Mouse (Mus musculus): ENCODE measurements around the gene Nthl1. TPM values are rescaled to one million over a fixed set of nuclear protein-coding genes. Genes with fewer than 3 reads are reported as not detected.

The Nthl1 gene
- total RNA-seq, 1 experiment: 39.4 TPM

DNA sequence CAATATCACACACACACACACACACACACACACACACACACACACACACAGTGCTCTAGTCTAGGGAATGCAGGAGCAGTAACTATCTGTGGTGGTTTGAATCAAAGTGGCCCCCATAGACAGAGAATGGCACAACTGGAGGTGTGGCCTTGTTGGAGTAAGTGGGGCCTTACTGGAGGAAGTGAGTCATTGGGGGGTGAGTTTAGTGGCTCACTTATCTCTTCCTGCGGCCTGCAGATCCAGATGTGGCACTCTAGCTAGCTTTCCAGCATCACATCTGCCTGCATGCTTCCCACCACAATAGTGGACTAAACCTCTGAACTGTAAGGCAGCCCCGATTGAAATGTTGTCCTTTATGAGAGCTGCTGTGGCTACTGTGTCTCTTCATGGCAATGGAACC is 21.8 kb upstream of the Nthl1 start:
- Histone ChIP-seq H3K4me1 (ENCODE audit: control insufficient read depth in 2 of 2, insufficient read depth in 2 of 2, low read length in 2 of 2, poor library complexity in 1 of 2) (peaks cover 0 to 3% of the 10 kb centered on the region in 2 experiments; a peak in 1 of 4 replicates), H3K9ac (ENCODE audit: insufficient read depth, low read depth, low read length, poor library complexity, severe bottlenecking) (no peak overlapping the region), H3K9me3 (ENCODE audit: control insufficient read depth, insufficient read depth, low read depth, low read length) (no peaks in the 10 kb centered on the region), H3K4me3 (ENCODE audit: insufficient read depth in 1 of 2, low read depth in 1 of 2, low read length in 2 of 2, poor library complexity in 1 of 2, severe bottlenecking in 1 of 2) (no peak overlapping the region), H3K27ac (ENCODE audit: insufficient read depth, low read depth, low read length, poor library complexity, severe bottlenecking) (no peak overlapping the region), H3K36me3 (ENCODE audit: control insufficient read depth, insufficient read depth, low read length, poor library complexity, severe bottlenecking) (peaks cover 58% of the 10 kb centered on the region)
- TF ChIP-seq MAFK (IDR thresholded peaks at IDR 0.05; ENCODE audit: insufficient read depth, low read depth, low read length) (no peak), CHD2 (IDR thresholded peaks at IDR 0.05; ENCODE audit: low read depth, low read length) (no peak), ZNF384 (IDR thresholded peaks at IDR 0.05; ENCODE audit: low read depth, low read length) (no peak), ZC3H11A (IDR thresholded peaks at IDR 0.05; ENCODE audit: borderline replicate concordance, low read depth, low read length) (no peak), HCFC1 (IDR thresholded peaks at IDR 0.05; ENCODE audit: borderline replicate concordance, insufficient read depth, low read length) (no peak)
- no peak for DNase-seq (ENCODE audit: low read depth, low spot score)
- in situ Hi-C loops (cut with MboI; ENCODE audit: low sequenced_read_pairs in 2 of 2, unreplicated experiment in 2 of 2): no loop called here

DNA sequence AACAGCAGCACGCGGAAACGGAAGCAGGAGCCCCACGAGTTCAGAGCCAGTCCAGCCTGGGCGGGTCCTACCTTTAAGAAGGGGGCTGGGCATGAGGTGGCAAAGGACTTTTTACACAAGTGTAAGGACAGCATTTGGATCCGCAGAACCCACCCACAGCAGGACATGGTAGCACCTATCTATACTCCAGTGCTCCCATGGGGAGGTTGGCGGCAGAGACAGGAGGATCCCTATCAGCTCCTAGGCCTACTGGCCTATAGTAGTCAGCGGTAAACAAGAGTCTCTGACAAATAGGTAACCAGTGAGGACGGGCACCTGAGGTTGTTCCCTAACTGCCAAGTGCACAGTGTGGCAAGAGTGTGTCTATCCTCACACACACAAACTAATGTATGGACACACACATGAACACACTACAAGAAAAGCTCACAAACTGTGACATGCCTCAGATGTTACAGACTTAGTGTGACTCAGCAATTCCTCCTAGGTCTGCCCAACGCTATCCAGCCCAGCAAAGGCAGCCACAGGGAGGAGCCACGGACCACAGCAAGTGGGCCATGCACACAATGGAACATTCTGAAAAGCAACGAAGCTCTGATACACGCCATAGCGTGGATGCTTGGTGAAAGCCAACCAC is 14.8 kb upstream of the Nthl1 start:
- peak overlapping the region; percentile 41; the same call in 1 of the 2 replicates for H3K9ac ChIP-seq (ENCODE audit: insufficient read depth, low read depth, low read length, poor library complexity, severe bottlenecking)
- H3K4me3 ChIP-seq (ENCODE audit: insufficient read depth in 1 of 2, low read depth in 1 of 2, low read length in 2 of 2, poor library complexity in 1 of 2, severe bottlenecking in 1 of 2): no peak overlapping the region
- H3K36me3 ChIP-seq (ENCODE audit: control insufficient read depth, insufficient read depth, low read length, poor library complexity, severe bottlenecking): peaks cover 62% of the 10 kb centered on the region
- peaks cover 4 to 9% of the 10 kb centered on the region in 2 experiments; a peak in 1 of 4 replicates for H3K4me1 ChIP-seq (ENCODE audit: control insufficient read depth in 2 of 2, insufficient read depth in 2 of 2, low read length in 2 of 2, poor library complexity in 1 of 2)
- DNase-seq (ENCODE audit: low read depth, low spot score): no peak
- TF ChIP-seq MAFK (IDR thresholded peaks at IDR 0.05; ENCODE audit: insufficient read depth, low read depth, low read length) (peak; percentile 78), ZC3H11A (IDR thresholded peaks at IDR 0.05; ENCODE audit: borderline replicate concordance, low read depth, low read length) (no peak)
- H3K9me3 ChIP-seq (ENCODE audit: control insufficient read depth, insufficient read depth, low read depth, low read length): no peaks in the 10 kb centered on the region
- in situ Hi-C loops (cut with MboI; ENCODE audit: low sequenced_read_pairs in 2 of 2, unreplicated experiment in 2 of 2): no loop called here
- peak overlapping the region; percentile 38; the same call in 1 of the 2 replicates for H3K27ac ChIP-seq (ENCODE audit: insufficient read depth, low read depth, low read length, poor library complexity, severe bottlenecking)

DNA sequence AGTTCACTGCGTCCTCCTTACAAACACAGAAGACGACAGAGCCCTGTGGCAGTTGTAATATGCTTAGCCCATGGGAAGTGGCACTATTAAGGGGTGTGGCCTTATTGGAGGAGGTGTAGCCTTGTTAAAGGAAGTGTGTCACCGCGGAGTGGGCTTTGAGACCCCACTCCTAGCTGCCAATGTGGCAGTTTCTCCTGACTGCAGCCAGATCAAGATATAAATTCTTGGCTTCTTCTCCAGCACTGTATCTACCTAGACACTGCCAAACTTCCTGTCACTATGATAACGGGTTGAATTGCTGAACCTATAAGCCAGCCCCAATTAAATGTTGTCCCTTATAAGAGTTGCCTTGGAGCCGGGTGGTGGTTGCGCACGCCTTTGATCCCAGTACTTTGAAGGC is 7.0 kb upstream of the Nthl1 start:
- no peak for TF ChIP-seq MAFK (IDR thresholded peaks at IDR 0.05; ENCODE audit: insufficient read depth, low read depth, low read length)
- no peak for TF ChIP-seq HCFC1 (IDR thresholded peaks at IDR 0.05; ENCODE audit: borderline replicate concordance, insufficient read depth, low read length)
- TF ChIP-seq CHD2 (IDR thresholded peaks at IDR 0.05; ENCODE audit: low read depth, low read length): no peak
- Histone ChIP-seq H3K36me3 (ENCODE audit: control insufficient read depth, insufficient read depth, low read length, poor library complexity, severe bottlenecking) (peaks cover 44% of the 10 kb centered on the region), H3K4me1 (ENCODE audit: control insufficient read depth in 2 of 2, insufficient read depth in 2 of 2, low read length in 2 of 2, poor library complexity in 1 of 2) (no peaks in the 10 kb centered on the region), H3K9me3 (ENCODE audit: control insufficient read depth, insufficient read depth, low read depth, low read length) (no peaks in the 10 kb centered on the region), H3K27ac (ENCODE audit: insufficient read depth, low read depth, low read length, poor library complexity, severe bottlenecking) (no peak overlapping the region), H3K4me3 (ENCODE audit: insufficient read depth in 1 of 2, low read depth in 1 of 2, low read length in 2 of 2, poor library complexity in 1 of 2, severe bottlenecking in 1 of 2) (no peak overlapping the region), H3K9ac (ENCODE audit: insufficient read depth, low read depth, low read length, poor library complexity, severe bottlenecking) (no peak overlapping the region)
- no peak for DNase-seq (ENCODE audit: low read depth, low spot score)
- in situ Hi-C loops (cut with MboI; ENCODE audit: low sequenced_read_pairs in 2 of 2, unreplicated experiment in 2 of 2): no loop called here

DNA sequence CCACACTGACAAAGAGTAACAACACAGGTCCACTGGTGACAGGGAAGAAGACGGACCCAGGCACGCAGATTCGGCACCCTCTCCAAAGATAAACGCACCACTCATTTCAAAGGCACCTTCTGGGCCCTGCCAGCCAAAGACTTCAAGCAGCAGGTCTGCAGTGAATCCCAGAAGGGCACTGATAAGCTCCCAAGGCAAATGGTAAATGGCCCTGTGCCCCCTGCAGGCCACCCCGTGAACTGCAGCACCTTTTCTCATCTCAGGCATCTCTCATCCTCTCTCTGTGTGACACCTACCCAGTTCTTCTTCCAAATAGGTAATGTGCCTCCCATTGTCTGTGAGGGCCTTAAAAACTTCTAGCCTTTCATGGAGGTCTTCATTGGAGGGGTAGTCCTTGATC is 3.8 kb upstream of the Nthl1 start:
- in situ Hi-C loops (cut with MboI; ENCODE audit: low sequenced_read_pairs in 2 of 2, unreplicated experiment in 2 of 2): no loop called here
- no peak overlapping the region for H3K4me3 ChIP-seq (ENCODE audit: insufficient read depth in 1 of 2, low read depth in 1 of 2, low read length in 2 of 2, poor library complexity in 1 of 2, severe bottlenecking in 1 of 2)
- no peak overlapping the region for H3K9ac ChIP-seq (ENCODE audit: insufficient read depth, low read depth, low read length, poor library complexity, severe bottlenecking)
- H3K27ac ChIP-seq (ENCODE audit: insufficient read depth, low read depth, low read length, poor library complexity, severe bottlenecking): no peak overlapping the region
- H3K4me1 ChIP-seq (ENCODE audit: control insufficient read depth in 2 of 2, insufficient read depth in 2 of 2, low read length in 2 of 2, poor library complexity in 1 of 2): peaks cover 0 to 1% of the 10 kb centered on the region in 2 experiments; a peak in 1 of 4 replicates
- no peaks in the 10 kb centered on the region for H3K9me3 ChIP-seq (ENCODE audit: control insufficient read depth, insufficient read depth, low read depth, low read length)
- peak; percentile 69 for DNase-seq (ENCODE audit: low read depth, low spot score)
- TF ChIP-seq CHD2 (IDR thresholded peaks at IDR 0.05; ENCODE audit: low read depth, low read length) (no peak), ZC3H11A (IDR thresholded peaks at IDR 0.05; ENCODE audit: borderline replicate concordance, low read depth, low read length) (no peak), ZNF384 (IDR thresholded peaks at IDR 0.05; ENCODE audit: low read depth, low read length) (no peak), MAFK (IDR thresholded peaks at IDR 0.05; ENCODE audit: insufficient read depth, low read depth, low read length) (no peak), HCFC1 (IDR thresholded peaks at IDR 0.05; ENCODE audit: borderline replicate concordance, insufficient read depth, low read length) (no peak)
- H3K36me3 ChIP-seq (ENCODE audit: control insufficient read depth, insufficient read depth, low read length, poor library complexity, severe bottlenecking): peaks cover 28% of the 10 kb centered on the region

DNA sequence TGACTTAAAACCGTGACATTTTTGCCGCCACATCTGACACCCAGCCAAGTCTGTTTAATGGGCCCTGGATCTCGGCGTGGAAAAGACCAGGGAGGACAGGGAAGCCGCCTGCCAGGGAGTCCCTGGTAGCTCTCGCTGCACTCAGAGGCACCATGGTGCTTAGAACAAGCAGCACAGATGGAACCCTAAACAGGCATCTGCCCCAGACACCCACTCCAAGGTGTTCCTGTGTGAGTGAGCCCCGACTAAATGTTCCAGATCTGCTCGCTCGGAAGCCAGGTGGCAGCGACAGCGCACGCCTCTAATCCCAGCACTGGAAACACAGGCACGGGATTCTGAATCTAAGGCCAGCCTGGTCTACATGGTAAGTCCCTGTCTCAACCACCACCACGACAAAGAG is 2.4 kb upstream of the Nthl1 start:
- H3K36me3 ChIP-seq (ENCODE audit: control insufficient read depth, insufficient read depth, low read length, poor library complexity, severe bottlenecking): peaks cover 26% of the 10 kb centered on the region
- no peak overlapping the region for H3K4me3 ChIP-seq (ENCODE audit: insufficient read depth in 1 of 2, low read depth in 1 of 2, low read length in 2 of 2, poor library complexity in 1 of 2, severe bottlenecking in 1 of 2)
- H3K9me3 ChIP-seq (ENCODE audit: control insufficient read depth, insufficient read depth, low read depth, low read length): no peaks in the 10 kb centered on the region
- no peak overlapping the region for H3K9ac ChIP-seq (ENCODE audit: insufficient read depth, low read depth, low read length, poor library complexity, severe bottlenecking)
- DNase-seq (ENCODE audit: low read depth, low spot score): no peak
- in situ Hi-C loops (cut with MboI; ENCODE audit: low sequenced_read_pairs in 2 of 2, unreplicated experiment in 2 of 2): no loop called here
- peaks cover 0 to 2% of the 10 kb centered on the region in 2 experiments; a peak in 1 of 4 replicates for H3K4me1 ChIP-seq (ENCODE audit: control insufficient read depth in 2 of 2, insufficient read depth in 2 of 2, low read length in 2 of 2, poor library complexity in 1 of 2)
- TF ChIP-seq HCFC1 (IDR thresholded peaks at IDR 0.05; ENCODE audit: borderline replicate concordance, insufficient read depth, low read length) (no peak), ZNF384 (IDR thresholded peaks at IDR 0.05; ENCODE audit: low read depth, low read length) (no peak), CHD2 (IDR thresholded peaks at IDR 0.05; ENCODE audit: low read depth, low read length) (no peak), MAFK (IDR thresholded peaks at IDR 0.05; ENCODE audit: insufficient read depth, low read depth, low read length) (no peak), ZC3H11A (IDR thresholded peaks at IDR 0.05; ENCODE audit: borderline replicate concordance, low read depth, low read length) (no peak)
- H3K27ac ChIP-seq (ENCODE audit: insufficient read depth, low read depth, low read length, poor library complexity, severe bottlenecking): no peak overlapping the region

Measured in ES-E14 (cell line).